Mouse (Mus musculus) heart, adult 2 months (tissue): ENCODE measurements around the gene Nfkbiz.

Experiments
- CTCF ChIP-seq: fragments of 200-600 bp; IDR thresholded peaks from 2 replicates; pipeline ENCODE4 v1.8.1; 2022; ENCODE audit warnings: antibody characterized with exemption, mild to moderate bottlenecking, moderate library complexity
- EP300 ChIP-seq: fragments of 200-500 bp; IDR thresholded peaks from 2 replicates; pipeline ENCODE4 v1.6.1; 2011; ENCODE audit warnings: low read depth, low read length, control low read depth; ENCODE audit not compliant: insufficient read depth
- POLR2A ChIP-seq: fragments of 200-500 bp; IDR thresholded peaks from 2 replicates; pipeline ENCODE4 v1.6.1; 2011; ENCODE audit warnings: mild to moderate bottlenecking, low read depth, low read length, control low read depth; ENCODE audit not compliant: insufficient read depth

GRCm38 (mm10) chr16:55801629-55802028, 37.1 kb downstream of the Nfkbiz start:
- TF ChIP-seq CTCF (no peak), EP300 (no peak), POLR2A (no peak)
